Mouse (Mus musculus) urinary bladder, postnatal 4 days (tissue): ENCODE results near the gene U2af1.

ENCODE experiments used
- DNase-seq, 2 experiments: peaks; one replicate each; pipeline ENCODE4 v3.0.0; 2021 to 2022; ENCODE audit warnings: low spot score in 2 of 2

U2af1 gene

DNA sequence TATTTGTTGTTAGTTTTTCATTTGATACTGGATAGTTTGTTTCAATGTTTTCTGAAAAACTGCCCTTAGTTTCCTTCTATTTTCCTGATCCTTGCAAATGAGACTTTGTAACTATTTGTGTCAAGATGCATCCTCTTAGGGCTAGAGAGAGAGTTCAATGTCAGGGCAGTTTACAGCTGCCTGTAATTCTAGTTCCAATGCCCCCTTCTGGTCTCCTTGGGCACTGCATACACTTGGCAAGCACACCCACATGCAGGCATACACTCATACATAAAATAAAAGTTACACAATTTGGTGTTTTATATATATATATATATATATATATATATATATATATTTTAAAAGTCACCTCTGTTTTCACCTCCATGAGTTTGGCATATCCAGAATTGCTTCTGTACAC, 4.2 kb upstream of the U2af1 start:
- DNase-seq = no peak

DNA sequence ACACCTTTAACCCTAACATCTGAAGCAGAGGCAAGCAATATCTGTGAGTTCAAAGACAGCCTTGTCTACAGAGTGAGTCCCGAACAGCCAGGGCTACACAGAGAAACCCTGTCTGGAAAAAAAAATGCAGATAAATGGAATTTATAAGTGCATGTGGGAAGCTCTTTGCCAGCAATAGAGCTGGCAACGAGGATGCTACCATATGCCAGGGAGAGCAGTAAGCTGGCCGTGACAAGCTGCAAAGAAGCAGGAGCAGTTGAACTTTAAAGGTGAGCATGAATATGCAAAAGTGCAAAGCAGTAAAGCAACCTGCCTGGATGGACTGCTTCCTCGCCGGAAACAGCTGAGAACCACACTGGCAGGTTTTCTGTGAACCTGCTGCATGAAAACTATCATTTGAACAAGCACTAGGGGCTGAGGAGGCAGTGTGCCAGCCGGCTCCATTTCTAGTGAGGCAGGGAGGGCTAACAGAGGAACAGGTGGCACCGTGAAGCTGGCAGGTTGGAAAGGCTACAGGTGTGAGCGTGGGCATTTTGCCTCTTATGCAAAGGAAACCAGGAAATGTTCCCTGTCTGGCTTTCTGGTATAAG, 2.1 kb upstream of the U2af1 start:
- DNase-seq = no peak

GRCm38 (mm10) chr17:31658136-31658467, 590 bp downstream of the U2af1 start:
- no peak for DNase-seq

DNA sequence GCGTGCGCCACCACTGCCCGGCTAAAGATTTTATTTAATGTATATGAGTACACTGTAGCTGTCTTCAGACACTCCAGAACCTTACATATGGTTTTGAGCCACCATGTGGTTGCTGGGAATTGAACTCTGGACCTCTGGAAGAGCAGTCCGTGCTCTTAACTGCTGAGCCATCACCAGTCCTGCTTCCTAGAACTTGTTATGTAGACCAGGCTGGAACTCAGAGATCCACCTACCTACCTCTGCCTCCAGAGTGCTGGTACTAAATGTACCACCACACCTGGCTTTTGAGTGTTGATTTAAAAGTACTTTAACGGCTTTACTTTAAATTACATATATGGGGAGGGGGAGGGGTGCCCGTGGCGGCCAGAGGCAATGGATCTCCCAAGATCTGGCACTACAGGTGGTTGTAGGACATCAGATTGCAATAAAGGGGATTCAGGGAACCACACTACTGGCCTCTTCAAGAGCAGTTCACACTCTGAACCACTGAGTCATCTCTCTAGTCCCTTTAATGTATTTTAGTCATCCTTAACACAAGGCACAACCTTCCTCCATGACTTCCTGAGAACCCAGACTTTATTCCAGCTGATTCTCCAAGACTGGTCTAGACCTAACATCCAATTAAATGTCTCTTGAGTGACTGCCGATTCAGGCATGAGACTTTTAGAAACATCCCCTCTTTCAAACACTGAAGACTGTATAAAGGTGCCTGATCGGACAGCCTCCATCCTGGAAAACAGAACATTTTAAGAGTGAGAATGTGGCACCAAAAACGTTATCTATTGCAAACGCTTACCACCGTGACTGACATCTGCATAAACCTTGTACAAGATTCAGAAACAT, 1.3 kb downstream of the U2af1 start:
- DNase-seq = no peak

- no peak for DNase-seq
These were observed 2.0 kb downstream of the U2af1 start for GRCm38 (mm10) chr17:31656682-31657081.

DNA sequence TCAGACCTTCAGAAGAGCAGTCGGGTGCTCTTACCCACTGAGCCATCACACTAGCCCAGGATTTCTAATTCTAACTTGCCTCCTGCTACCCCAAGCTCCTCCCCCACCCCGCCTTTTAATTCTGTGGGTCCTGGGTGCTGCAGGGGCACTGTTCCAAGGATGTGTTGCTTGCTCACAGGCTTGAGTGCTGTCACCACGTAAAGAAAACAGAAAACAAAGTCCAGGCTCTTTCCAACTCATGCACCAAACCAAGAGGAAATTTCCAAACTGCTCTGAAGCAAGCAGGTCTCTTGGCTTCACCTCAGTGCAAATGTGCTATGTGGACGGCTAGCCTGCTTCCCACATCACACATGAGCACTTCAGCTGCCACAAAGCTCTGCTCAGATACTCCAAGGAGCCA, 3.3 kb downstream of the U2af1 start:
- DNase-seq = no peak

DNA sequence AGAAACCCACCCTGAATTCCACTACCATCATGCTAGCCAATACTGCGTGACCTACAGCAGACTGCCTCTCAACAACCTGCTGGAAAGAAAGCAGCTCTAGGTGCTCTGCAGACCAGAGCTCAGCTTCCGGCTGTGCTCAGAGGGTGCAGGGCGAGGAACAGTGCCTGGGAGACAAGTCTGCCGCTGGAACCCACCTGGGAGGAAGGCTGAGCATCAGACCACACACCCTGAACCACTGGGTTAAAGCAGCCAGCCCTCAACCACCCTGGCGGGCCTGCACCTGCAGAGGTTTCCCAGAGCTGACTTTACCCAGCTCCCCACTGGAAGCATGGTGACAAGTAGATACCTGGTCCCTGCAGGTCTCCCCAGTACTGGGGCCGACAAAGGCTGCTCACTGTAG, 5.4 kb downstream of the U2af1 start:
- DNase-seq = no peak

DNA sequence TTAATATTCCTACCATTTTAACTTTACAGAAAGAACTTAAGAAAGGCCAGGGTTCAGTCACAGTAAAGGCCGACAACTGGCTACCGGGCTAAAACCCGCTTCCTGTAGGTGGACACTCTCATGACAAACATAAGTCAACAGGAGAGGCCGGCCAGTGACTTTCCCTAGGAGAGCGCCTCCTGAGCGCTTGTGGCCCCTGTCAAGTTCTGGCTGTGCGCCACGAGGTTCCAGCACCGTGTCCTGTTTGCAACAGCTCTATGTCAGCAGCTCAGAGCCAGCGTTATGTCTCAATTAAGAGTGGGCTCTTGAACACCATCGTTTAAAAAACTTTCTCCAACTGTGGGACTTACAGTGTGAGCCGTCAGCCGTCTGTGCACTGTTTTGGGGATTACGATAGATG, 6.5 kb downstream of the U2af1 start:
- DNase-seq = no peak

GRCm38 (mm10) chr17:31646199-31647002, 12.3 kb downstream of the U2af1 start:
- DNase-seq = no peak

DNA sequence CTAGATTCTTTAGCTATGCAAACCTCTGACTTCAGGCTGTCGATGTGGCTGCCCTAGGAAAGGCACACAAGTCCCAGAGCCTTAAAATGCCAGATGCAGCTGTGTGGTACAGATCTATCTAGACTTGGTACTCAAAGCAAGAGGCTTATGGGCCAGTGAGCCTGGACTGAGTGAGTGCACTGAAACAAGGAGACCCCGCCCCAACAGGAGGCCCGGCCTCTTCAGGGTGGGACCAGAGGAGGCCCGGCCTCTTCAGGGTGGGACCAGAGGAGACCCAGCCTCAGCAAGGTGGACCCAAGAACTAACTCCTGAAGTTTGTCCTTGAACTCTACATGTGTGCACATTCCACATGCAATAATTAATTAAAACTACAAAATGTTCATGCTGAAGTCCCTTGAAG, 15.8 kb downstream of the U2af1 start:
- no peak for DNase-seq

DNA sequence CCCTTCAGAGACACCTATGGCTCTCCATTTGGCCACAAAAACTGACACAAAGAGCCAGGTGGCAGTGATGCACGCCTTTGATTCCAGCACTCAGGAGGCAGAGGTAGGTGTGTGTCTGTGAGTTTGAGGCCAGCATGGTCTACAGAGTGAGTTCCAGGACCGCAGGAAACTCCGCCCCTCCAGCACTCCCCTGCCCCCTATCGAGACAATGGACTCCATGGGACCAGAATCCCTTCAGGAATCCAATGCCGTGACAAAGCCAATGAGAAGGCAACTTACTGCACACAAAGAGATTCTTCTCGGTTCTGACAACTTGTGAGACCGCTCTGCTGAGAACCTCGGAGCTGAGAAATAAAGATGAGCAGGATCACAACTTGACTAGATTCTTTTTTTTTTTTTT, 16.4 kb downstream of the U2af1 start:
- no peak for DNase-seq

GRCm38 (mm10) chr17:31639651-31640050, 19.0 kb downstream of the U2af1 start:
- no peak for DNase-seq

- no peak for DNase-seq
These were observed 20.7 kb downstream of the U2af1 start for GRCm38 (mm10) chr17:31637866-31638570.

GRCm38 (mm10) chr17:31636942-31637811, 21.5 kb downstream of the U2af1 start, which contains the start of gene Cbs:
TSS of gene Cbs (minus strand) at chr17:31637238.
- peak; percentile 80 to 85 for DNase-seq

DNA sequence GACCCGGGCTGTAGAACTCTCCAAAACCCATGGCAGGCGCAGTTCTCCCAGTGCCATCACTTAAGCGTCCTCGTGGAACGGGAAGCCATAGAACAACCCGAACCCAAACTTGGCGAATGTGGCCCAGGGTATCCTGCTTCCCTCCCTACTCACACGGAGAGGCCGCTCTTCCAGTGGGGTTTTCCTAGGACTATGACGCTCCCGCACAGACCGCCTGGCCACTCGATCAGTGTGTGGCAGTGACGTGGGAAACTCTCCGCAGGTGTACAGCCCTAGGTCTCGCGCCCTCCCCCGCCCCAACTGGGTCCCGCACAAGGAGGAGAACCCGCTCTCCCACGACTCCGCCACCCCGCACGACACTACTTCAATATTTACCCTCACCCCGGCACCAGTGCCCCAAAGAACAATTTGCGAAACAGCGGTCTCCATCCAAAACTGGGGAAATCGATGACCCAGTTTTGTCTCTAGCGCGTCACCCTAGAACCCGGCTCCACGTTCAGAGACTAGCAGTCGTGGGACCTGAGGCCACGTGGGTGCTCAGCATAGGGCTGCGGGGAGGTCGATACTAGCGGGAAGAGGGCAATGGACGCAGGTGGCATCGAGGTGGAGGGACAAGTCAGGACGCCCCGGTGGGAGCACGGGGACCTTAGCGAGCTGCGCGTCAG, 22.3 kb downstream of the U2af1 start:
- no peak for DNase-seq

- no peak for DNase-seq
These were observed 22.9 kb downstream of the U2af1 start for GRCm38 (mm10) chr17:31635781-31636180.

GRCm38 (mm10) chr17:31634896-31635295, 23.8 kb downstream of the U2af1 start:
- no peak for DNase-seq

DNA sequence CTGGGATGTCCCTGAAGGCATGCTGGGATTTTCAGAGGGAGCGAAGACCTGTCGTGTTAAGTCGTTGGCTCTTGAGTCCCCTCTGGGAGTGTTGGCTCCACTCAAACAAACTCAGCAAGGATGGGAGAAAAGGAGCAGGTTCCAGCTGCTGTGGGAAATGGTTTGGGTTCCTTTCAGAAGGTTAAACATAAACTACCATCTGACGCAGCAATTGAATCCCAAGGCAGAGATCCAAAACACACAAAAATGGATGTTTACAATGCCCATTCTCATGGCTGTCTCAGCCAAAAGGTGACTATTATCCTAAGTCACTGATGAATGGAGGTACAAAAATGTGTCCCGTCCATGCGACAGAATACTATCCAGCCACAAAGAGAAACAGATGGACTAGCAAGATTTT, 25.7 kb downstream of the U2af1 start:
- DNase-seq = no peak

GRCm38 (mm10) chr17:31631081-31631800, 27.5 kb downstream of the U2af1 start:
- no peak for DNase-seq

GRCm38 (mm10) chr17:31627961-31628360, 30.7 kb downstream of the U2af1 start:
- no peak for DNase-seq
